Mouse (Mus musculus) lung, adult 2 months (tissue): ENCODE results near the gene Gm10837.

ENCODE experiments used
- CTCF ChIP-seq: fragments of 200-500 bp; IDR thresholded peaks from 2 replicates; pipeline ENCODE4 v1.5.1; 2011; ENCODE audit warnings: mild to moderate bottlenecking, low read length, control low read depth; ENCODE audit not compliant: insufficient read depth
- POLR2A ChIP-seq: fragments of 200-500 bp; IDR thresholded peaks from 2 replicates; pipeline ENCODE4 v1.6.1; 2011; ENCODE audit warnings: low read depth, mild to moderate bottlenecking, control low read depth, low read length, borderline replicate concordance; ENCODE audit errors: extremely low read depth

- no peak for TF ChIP-seq CTCF
- no peak for TF ChIP-seq POLR2A
These were observed 39.6 kb upstream of the Gm10837 start, which contains the start of gene Gm5089 for GRCm38 (mm10) chr14:122450496-122451382.
